Mouse (Mus musculus) urinary bladder, postnatal 0 days (tissue): ENCODE results near the gene P4ha1. TPM values are rescaled to one million over a fixed set of nuclear protein-coding genes. Genes with fewer than 3 reads are reported as not detected.

Experiments
- polyA plus RNA-seq: library from polyadenylated mRNA; unstranded; fragments of >200 nt; fragmentation: Nextera tagmentation; extraction: Ambion mirVana; gene quantifications from 2 replicates; pipeline ENCODE4 v1.2.1, GENCODE M21; 2015

Gene P4ha1
- 47.9 and 62.9 TPM in 2 replicates for polyA plus RNA-seq

GRCm38 (mm10) chr10:59323100-59323487, at the start of gene P4ha1:
P4ha1 (plus strand) TSS chr10:59323296.

DNA sequence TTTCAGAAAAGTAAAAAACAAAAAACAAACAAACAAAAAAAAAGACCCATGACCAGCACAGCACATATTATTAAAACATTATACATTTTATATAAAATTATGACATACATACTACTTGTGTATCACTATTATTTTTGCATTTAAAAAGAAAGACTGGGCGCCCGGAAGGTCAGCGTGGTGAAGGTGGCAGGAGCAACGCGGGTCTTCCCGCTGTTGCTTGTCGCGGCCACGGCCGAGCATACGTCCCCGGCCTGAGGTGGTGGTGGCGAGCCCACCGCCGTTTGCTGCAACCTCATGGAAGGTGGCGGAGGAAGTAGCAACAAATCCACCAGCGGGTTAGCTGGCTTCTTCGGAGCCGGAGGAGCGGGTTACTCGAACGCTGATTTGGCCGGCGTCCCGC, 72.4 kb downstream of the P4ha1 start, which contains the start of gene Gm10273:
Gene Gm10273 (plus strand): TSS at position 172 of the 400 bp plus-strand sequence.

DNA sequence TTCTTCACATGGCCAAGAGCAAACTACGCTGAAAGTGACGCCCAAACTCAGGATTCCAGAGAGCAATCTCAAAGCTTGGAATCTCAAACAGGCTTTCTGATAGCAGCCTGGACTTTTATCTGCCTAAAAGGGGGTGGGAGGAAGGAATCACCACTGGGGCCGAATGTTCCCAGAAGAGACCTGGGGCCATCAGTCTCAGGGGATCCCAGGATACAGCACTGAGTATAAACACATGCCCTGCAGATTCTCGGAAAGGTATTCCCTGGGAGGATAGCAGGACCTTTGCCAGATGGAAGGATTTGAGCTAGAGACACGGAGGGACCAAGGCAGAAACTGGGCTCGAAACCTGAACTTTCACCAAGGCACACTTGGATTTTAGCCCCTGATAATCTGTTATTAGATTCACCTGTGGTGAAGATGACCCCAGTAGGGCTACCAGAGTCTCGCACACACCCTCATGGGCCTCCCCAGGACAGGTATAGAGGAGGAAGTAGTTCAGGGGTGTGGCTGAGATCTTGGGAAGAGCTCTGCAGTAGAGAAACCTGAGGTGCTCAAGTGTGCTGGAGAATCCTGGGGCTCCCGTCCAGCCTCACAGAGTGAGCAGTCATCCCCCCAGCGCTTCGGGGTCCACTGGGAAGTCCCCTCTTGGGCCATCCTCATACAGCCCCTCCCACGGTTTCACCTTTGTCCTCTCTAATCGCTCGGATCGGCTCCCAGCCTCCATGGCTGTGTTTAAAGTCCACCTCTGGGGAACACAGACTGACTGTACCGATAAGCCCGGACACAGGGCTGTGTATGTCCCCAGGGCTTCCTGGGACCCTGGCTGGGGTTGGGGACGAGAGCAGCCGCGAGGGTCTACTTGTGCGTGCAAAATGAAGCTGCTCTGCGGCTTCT, 80.0 kb downstream of the P4ha1 start, which contains the start of gene Pla2g12b:
Gene Pla2g12b (plus strand): TSS at position 762 of the 894 bp plus-strand sequence.

Other genes starting within 250 kb of the P4ha1 start
- gene Sept10, start 101.4 kb upstream of the P4ha1 start, polyA plus RNA-seq, result 29.5 and 35.6 TPM in 2 replicates
- 6.1 and 6.2 TPM in 2 replicates for gene Sowahc, start 101.3 kb upstream of the P4ha1 start, polyA plus RNA-seq
- 11.4 TPM in 1 of 2 replicates, not detected in the other for gene Gm10273, start 72.3 kb downstream of the P4ha1 start, polyA plus RNA-seq
- 0.23 and 0.62 TPM in 2 replicates for gene Pla2g12b, start 80.4 kb downstream of the P4ha1 start, polyA plus RNA-seq
- 0.46 and 0.73 TPM in 2 replicates for gene Oit3, start 118.5 kb downstream of the P4ha1 start, polyA plus RNA-seq